Mouse (Mus musculus): ENCODE results near the gene Ddx54. TPM values are rescaled to one million over a fixed set of nuclear protein-coding genes. Genes with fewer than 3 reads are reported as not detected.

Gene Ddx54
- total and polyA plus RNA-seq, 3 experiments: 63.7 to 91.8 (median 83.6) TPM

- Histone ChIP-seq H3K27me3 (replicated peaks) (no peaks in the 10 kb centered on the region), H3K9ac (ENCODE audit: insufficient read depth, low read depth) (no peak overlapping the region), H3K36me3 (replicated peaks in 1 of 2; ENCODE audit: control insufficient read depth in 1 of 2, insufficient read depth in 1 of 2, low read length in 1 of 2) (peaks cover 0 to 39% of the 10 kb centered on the region in 2 experiments), H3K4me3 (replicated peaks in 1 of 3; ENCODE audit: low read depth in 2 of 3, low read length in 2 of 3, poor library complexity in 1 of 3) (no peak overlapping the region), H3K9me3 (replicated peaks; ENCODE audit: low read length) (no peaks in the 10 kb centered on the region), H3K27ac (ENCODE audit: insufficient read depth, low read depth) (no peak overlapping the region), H3K79me2 (replicated peaks; ENCODE audit: control insufficient read depth, extremely low read depth, insufficient read depth, poor library complexity, severe bottlenecking) (no peaks in the 10 kb centered on the region), H3K4me2 (ENCODE audit: insufficient read depth, low read depth, poor library complexity, severe bottlenecking) (no peak overlapping the region), H3K4me1 (ENCODE audit: control insufficient read depth in 1 of 2, insufficient read depth in 2 of 2) (peaks cover 3 to 19% of the 10 kb centered on the region in 2 experiments; a peak in 3 of 4 replicates)
- no peak for TF ChIP-seq RAD21 (IDR thresholded peaks at IDR 0.05; ENCODE audit: low read depth, low read length)
- TF ChIP-seq E2F4 (IDR thresholded peaks at IDR 0.05; ENCODE audit: insufficient replicate concordance, low read depth, low read length): no peak
- no peak for TF ChIP-seq BHLHE40 (IDR thresholded peaks at IDR 0.05; ENCODE audit: low read depth, low read length)
- dilution Hi-C loops (cut with MboI; ENCODE audit: extremely low pct_ligation_motif_present, extremely low pct_unique_long_range_greater_than_20kb, low sequenced_read_pairs): no loop called here
- no peak for DNase-seq (ENCODE audit: extremely low read depth)
- in situ Hi-C loops (cut with MboI; ENCODE audit: low pct_ligation_motif_present, low pct_unique_long_range_greater_than_20kb, low sequenced_read_pairs): loop anchor here (5.0 to 25.0 kb wide), 3 partner anchors 89 to 469 kb away; no protein-coding TSS in a partner anchor
Measured at GRCm38 (mm10) chr5:120606590-120607200, 5.8 kb upstream of the Ddx54 start.

- no peaks in the 10 kb centered on the region for H3K79me2 ChIP-seq (replicated peaks; ENCODE audit: control insufficient read depth, extremely low read depth, insufficient read depth, poor library complexity, severe bottlenecking)
- H3K4me1 ChIP-seq (ENCODE audit: control insufficient read depth in 1 of 2, insufficient read depth in 2 of 2): peaks cover 3 to 23% of the 10 kb centered on the region in 2 experiments; a peak in 3 of 4 replicates
- H3K27ac ChIP-seq (ENCODE audit: insufficient read depth, low read depth): no peak overlapping the region
- dilution Hi-C loops (cut with MboI; ENCODE audit: extremely low pct_ligation_motif_present, extremely low pct_unique_long_range_greater_than_20kb, low sequenced_read_pairs) (no loop called here), in situ Hi-C loops (cut with MboI; ENCODE audit: low pct_ligation_motif_present, low pct_unique_long_range_greater_than_20kb, low sequenced_read_pairs) (loop anchor here (5.0 to 25.0 kb wide), 3 partner anchors 90 to 470 kb away; no protein-coding TSS in a partner anchor)
- no peaks in the 10 kb centered on the region for H3K27me3 ChIP-seq (replicated peaks)
- H3K36me3 ChIP-seq (replicated peaks in 1 of 2; ENCODE audit: control insufficient read depth in 1 of 2, insufficient read depth in 1 of 2, low read length in 1 of 2): peaks cover 0 to 39% of the 10 kb centered on the region in 2 experiments
- no peak overlapping the region for H3K4me3 ChIP-seq (replicated peaks in 1 of 3; ENCODE audit: low read depth in 2 of 3, low read length in 2 of 3, poor library complexity in 1 of 3)
- no peak overlapping the region for H3K9ac ChIP-seq (ENCODE audit: insufficient read depth, low read depth)
- DNase-seq (ENCODE audit: extremely low read depth): no peak
- TF ChIP-seq ZMIZ1 (IDR thresholded peaks at IDR 0.05; ENCODE audit: low read depth, low read length): no peak
- no peak for TF ChIP-seq POLR2A (IDR thresholded peaks at IDR 0.05; ENCODE audit: low read depth, low read length)
- no peak for TF ChIP-seq RCOR1 (conservative IDR thresholded peaks at IDR 0.05; ENCODE audit: low read depth, low read length)
- no peak for TF ChIP-seq MAZ (IDR thresholded peaks at IDR 0.05; ENCODE audit: low read depth, low read length)
- TF ChIP-seq TCF12 (IDR thresholded peaks at IDR 0.05; ENCODE audit: low read depth, low read length): no peak
- TF ChIP-seq CTCF (conservative IDR thresholded peaks at IDR 0.05 in 1 of 2, IDR thresholded peaks at IDR 0.05 in 1 of 2; ENCODE audit: low read depth in 2 of 2, low read length in 2 of 2): no peak
- no peak for TF ChIP-seq CHD2 (IDR thresholded peaks at IDR 0.05; ENCODE audit: low read length)
- TF ChIP-seq BHLHE40 (IDR thresholded peaks at IDR 0.05; ENCODE audit: low read depth, low read length): no peak
- no peak for TF ChIP-seq HCFC1 (IDR thresholded peaks at IDR 0.05; ENCODE audit: low read depth, low read length)
- no peak for TF ChIP-seq POLR2AphosphoS2 (IDR thresholded peaks at IDR 0.05; ENCODE audit: low read depth, low read length)
- no peak for TF ChIP-seq KAT2A (IDR thresholded peaks at IDR 0.05; ENCODE audit: insufficient replicate concordance, low read length)
- no peak for TF ChIP-seq ZNF384 (IDR thresholded peaks at IDR 0.05; ENCODE audit: low read depth, low read length)
- H3K4me2 ChIP-seq (ENCODE audit: insufficient read depth, low read depth, poor library complexity, severe bottlenecking): no peak overlapping the region
- H3K9me3 ChIP-seq (replicated peaks; ENCODE audit: low read length): no peaks in the 10 kb centered on the region
Measured at GRCm38 (mm10) chr5:120607335-120607734, 5.2 kb upstream of the Ddx54 start.

All from CH12.LX (cell line).